Mouse (Mus musculus): Measurements from ENCODE around the gene Emid1.

The Emid1 gene

DNA sequence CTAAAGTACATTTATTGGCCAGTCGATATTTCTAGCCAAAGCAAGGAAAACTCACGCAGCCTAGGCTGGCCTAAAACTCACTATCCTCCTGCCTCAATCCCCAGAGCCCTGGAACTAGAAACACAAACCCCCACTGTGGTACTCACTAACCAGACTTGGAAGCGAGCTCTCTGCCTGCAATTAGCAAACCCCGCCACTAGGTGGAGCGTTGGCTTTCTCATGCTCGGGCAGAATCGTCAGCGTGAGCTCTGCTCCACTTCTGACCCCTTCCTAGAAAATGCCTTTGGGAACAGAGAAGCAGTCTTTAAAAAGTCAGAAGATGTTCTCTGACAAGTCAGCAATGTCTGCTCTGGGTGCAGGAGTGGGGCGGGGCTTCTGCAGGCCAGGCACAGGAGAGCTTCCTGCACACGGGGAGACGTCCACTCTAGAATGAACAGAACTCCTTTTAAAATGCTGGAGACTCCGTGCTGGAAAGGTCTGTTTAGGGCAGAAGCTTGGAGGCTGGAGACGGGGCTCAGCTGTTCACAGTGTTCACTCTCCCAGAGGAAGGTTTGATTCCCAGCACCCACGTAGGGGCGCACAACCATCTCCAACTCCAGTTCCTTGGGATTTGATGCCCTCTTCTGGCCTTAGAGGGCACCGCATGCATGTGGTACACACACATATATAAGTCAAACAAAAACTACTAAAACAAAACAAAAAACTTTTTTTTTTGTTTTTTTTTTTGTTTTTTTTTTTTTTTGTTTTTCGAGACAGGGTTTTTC, 8.8 kb upstream of the Emid1 start:
- DNase-seq: no peak

DNA sequence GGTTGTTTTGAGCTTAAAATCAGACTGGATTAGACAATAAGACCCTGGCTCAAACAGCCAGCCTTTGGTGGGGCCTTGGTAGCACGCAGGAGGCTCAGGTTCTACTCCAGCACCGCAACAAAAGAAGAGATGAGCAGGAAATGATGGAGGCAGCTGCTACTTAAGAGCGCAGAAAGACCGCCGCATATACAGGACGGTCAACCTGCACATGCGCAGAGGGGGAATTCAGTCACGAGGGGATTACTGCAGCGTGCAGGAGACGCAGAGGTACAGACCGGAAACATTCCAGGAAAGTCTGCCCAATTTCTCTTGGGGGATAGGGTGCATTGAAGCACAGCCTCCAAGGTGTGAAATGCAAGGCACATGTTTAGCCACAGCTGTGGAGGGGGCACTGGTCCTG, 6.0 kb upstream of the Emid1 start:
- no peak for DNase-seq

DNA sequence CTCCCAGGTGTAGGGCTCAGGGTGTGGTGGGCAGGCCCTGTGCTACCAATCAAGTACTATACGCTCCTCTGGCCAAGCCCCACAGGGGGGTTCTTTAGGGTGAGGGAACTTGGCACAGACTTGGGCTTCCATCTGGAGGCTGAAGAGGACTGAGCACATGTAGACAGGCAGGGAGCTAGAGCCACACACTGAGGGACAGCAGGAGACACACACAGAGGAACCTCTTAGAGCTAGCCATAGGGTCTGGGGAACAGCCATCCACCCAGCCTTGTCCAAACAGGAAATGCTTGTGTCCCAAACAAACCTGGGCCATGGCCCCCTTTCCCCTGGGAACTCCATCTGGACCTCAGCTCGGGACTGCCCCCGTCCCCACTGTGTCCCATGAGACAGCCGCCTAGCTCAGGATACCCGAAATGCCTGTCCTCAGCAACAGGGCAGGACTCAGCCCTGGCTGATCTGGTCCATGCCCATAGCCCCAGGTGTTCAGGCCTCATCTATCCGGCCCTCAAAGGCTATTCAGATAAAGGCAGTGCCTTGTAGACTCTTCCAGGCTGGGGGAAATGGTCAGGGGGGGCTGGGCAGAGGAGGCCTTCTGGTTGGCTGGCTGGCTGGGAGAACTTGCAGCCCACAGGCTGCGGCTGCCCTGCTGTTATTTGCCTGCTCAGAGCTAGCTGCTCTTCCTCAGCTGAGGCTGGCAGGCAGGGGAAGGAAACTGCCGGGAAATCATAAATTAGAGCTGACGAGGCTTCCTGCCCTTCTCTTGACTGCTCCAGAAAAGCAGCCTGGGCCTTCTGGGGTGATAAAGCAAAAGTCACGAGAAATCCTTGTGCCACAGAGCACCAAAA, 3.1 kb upstream of the Emid1 start:
- DNase-seq: no peak

GRCm38 (mm10) chr11:5151247-5151630, 818 bp downstream of the Emid1 start:
- DNase-seq: no peak

DNA sequence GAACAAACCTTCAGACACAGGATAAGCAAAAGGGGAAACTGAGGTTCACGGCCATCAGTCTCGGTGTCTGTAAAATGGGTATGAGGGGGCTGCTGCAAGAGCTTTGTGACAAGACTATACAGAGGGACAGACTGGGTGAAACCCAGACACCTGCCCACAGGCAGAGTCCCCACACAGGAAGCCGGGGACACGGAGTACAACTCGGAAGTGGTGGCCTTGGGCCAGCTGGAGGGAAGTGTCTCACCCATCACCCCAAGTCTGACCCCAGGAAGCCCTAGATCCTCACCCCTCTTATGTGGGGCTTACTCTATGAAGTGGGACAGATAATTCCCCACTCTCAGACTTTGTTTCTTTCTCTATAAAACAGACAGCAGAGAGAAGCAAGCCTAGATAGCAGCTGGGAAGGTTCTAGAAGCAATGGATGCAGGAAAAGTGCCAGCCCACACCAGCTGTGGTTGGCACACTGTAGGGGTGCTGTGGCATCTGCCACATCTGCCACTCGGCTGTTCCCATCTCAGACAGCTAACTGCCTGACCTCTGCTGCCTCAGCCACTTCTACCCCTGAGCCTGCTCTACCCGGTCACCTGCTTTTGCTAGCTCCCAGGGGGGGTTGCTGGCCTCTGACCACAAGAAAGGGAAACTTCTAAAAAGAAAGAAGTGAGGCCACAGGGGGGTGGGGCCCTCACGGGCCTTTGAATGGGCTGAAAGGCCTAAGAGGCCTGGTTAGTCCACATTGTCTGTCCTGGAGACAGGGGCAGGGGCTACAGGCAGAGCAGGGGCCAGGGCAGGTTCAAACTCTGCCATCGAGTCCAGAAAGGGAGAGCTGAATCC, 1.4 kb downstream of the Emid1 start:
- no peak for DNase-seq

DNA sequence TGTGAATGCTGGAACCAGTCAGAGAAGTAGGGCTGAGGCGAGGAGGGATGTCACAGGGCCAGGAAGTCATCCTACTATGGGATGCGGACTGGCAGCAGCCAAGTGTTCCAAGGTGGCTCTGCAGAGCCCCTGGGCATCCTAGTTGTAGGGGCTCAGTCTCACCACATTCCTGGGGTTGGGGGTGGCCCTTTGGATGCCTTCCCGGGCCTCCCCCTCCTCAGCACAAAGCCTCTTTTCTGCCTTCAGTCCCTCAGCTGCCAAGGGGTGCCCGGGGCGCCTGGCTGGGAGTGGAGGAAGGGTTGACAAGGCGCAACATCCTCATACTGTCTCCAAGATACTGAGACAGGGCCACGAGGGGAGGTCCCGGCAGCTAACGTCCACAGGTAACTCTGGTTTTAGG, 2.1 kb downstream of the Emid1 start:
- no peak for DNase-seq

DNA sequence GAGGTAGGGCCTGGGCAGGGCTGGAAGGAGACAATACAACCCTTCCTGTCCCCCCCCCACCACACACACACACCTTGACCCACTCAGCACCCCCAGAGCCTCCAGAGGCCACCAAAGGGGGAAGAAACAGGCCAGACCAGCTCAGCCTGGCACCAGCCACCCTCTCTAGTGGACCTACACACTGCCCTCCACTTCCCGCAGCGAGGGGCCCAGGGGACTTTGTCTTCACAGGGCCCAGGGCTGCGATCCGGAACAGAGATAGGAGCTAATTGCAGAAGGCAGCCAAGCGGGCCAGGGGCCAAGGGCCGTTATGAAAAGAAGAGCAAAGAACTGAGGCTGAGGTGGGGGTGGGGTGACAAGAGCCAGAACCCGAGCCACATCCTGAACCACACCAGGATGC, 2.8 kb downstream of the Emid1 start:
- DNase-seq: no peak

DNA sequence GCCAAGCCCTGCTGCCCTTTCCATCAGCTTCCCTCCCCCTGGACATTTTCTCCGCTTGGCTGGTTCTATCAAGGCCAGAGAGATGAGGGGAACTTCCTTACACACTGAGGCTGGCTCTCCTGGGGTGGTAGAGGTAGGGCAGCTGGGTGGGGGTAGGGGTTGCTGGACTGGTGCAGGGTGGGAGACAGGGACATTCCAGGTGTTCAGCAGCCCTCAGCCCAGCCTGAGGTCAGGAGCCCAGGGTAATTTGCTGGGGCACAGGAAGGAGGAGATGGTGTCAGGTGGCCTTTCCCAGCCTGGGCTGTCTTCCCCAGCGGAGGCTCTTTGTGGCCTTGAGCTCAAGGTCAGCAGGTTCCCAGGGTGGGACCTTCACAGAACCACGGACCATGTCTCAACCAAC, 6.5 kb downstream of the Emid1 start:
- no peak for DNase-seq

- DNase-seq: no peak
Observed at GRCm38 (mm10) chr11:5141965-5142364, 10.1 kb downstream of the Emid1 start.

GRCm38 (mm10) chr11:5141252-5141651, 10.8 kb downstream of the Emid1 start:
- DNase-seq: no peak

- DNase-seq: peak; percentile 43
Observed at GRCm38 (mm10) chr11:5140619-5141018, 11.4 kb downstream of the Emid1 start.

GRCm38 (mm10) chr11:5139372-5139771, 12.7 kb downstream of the Emid1 start:
- DNase-seq: no peak

- DNase-seq: no peak
Observed at GRCm38 (mm10) chr11:5138642-5139041, 13.4 kb downstream of the Emid1 start.

GRCm38 (mm10) chr11:5135914-5136313, 16.1 kb downstream of the Emid1 start:
- no peak for DNase-seq

DNA sequence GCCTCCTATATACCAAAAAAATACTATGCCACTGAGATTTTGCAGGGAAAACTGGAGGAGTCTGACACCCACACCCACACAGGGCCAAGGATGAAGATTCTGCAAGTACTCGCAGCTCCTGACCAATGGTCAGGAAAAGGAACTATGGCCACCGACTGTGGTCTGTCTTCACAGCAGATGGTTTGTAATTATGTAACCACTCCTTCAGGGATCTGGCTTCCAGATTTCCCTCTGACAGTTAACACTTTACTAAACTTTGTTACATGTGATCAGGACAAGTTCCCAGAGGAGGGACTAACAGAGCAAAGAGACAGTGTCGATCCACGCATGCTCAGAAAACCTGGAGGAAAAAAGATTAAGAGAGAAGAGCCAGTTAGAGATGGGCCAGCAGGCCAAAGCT, 19.3 kb downstream of the Emid1 start:
- no peak for DNase-seq

DNA sequence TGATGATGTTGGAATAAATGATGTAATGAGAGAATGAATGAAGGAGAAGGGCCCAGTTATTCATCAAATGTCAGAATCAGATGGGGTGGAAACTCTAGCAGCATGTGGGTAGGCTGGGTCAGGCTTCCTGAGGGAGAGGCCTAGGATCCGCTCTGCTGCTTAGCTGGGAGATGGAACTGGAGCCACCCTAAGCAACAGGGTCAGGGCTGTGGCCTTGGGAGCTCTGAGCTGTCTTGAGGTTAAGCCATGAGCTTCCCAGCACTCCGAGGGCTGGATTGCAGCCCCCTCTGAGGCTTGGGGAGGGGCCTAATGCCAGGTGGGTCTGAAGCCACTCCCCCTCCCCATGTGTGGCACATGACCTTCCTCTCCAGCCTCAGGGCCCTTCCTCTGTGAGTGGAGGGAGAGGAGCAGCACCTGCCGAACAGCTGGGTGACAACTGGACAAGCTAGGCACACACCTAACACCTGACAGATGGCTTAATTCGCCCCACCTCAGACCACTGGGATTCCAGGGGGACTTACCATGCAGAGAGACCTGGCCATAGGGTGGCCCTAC, 21.9 kb downstream of the Emid1 start:
- no peak for DNase-seq

- DNase-seq: no peak
Observed at GRCm38 (mm10) chr11:5129035-5129480, 23.0 kb downstream of the Emid1 start.

DNA sequence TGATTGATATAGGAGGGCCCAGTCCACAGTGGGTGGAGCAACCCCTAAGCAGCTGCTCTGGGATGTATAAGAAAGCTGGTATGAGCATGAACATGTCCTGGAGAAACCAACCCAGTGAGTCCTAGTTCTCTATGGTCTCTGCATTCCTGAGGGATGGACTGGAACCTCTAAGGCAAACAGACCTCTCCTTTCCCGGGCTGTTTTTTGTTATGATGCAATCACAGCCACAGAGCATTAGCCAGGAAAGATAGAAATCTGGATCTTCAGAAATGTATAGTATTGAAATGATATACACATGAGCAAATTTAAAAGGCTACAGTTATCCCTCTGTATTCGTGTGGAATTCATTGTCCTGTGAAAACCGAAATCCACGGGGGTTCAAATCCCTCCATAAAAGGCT, 26.3 kb downstream of the Emid1 start:
- DNase-seq: no peak

DNA sequence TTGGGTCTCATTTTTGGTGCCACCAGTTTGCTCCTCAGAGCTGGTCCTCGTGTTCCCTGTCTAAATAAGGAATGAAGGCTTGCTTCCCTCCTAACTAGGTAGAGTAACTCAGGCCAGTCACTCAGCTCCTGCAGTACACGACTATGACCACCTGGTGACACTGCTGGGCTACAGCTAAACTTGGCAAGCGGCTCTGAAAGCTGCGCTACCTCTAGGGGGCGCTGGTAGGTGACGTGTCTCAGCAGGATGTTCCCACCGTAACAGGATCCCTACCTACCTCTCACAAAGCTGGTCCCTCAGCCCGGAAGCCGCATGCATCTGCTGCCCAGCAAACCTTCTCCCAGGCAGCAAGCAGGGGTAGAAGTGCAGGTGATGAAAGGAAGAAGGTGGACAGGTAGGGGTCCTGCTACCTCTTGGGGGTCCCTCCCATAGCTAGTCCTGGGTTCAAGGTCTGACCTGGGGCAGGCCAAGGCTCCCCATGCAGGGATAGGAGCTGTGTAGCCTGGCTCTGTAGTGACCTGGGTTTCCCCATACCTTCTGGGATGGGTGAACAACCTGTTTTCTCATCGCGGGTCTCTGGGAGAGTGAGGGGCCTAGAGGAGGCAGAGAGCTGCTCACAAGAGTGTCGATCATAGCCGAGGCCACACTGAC, 37.0 kb downstream of the Emid1 start:
- DNase-seq: peak; percentile 75

DNA sequence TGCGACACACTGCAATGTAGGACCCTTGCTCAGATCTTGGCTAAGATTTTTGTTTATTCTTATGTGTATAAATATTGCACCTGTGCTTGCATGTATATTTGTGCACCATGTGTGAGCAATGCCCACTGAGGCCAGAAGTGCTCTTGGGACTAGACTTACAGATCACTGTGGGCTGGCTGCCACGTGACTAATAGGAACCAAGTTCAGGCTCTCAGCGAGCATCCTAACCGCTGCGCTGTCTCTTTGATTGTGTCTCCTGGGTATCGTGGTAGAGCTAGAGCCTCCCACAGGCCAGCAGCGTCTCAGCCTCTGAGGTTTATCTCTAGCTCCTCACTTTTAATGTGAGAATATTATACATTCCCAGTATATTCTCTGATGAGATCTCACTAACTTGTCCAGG, 38.4 kb downstream of the Emid1 start:
- DNase-seq: no peak

DNA sequence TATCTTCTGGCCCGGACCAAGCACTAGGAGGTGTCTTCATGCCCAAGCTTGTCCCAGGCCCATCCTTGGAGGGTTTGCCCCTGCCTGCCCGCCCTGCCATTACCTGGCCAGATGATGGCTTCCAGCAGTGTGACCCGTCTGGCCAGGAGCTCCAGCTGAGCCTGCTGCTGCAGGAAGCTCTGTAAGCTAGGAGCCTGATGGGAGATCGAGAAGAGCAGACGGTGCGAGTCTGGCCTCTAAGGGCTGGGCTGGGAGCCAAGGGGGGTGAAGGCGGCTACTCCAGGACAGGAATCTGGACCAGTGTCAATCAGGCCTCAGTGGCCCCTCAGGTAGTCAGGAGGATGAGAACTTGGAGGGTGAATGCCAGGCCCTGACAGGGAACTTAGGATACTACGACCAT, 42.6 kb downstream of the Emid1 start:
- DNase-seq: no peak

DNA sequence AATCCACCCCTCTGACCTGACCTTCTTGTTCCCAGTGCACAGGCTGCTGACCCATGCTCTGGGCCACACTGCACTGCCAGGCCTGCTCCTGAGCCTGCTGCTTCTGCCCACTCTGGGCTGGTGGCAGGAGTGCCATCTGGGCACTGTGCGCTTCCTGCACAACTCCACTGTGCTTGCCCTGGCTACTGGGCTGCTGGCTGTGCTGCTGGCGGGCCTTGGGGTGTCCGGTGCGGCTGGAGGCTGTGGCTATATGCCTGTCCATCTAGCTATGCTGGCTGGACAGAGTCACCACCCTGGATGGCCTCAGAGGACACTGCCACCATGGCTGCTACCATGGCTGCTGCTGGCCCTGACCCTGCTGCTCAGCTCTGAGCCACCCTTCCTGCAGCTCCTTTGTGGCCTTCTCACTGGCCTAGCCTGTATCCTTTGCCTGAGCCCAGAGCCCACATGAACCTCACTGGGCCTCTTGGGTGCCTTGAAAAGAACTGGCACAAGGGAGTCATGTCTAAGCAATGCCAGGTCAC, 48.0 kb downstream of the Emid1 start:
- DNase-seq: no peak
